ENCODE assay signal across 7 mouse cellular contexts in the genomic region with DNA sequence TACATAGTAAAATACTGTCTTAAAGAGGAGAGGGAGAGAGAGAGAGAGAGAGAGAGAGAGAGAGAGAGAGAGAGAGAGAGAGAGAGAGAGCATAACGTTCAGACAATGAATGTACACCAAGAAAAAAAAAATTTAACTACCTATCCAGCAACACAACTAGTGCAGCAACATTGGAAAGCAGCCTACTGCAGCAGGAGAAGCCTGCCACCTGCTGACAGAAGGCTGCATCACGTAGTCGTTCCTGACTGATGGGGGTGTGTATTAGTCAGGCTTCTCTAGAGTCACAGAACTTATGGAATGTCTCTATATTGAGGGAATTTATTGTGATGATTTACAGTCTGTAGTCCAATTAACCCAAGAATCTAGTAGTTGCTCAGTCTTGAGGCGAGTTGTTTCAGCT. TPM values are rescaled to one million over a fixed set of nuclear protein-coding genes. Genes with fewer than 3 reads are reported as not detected.
DNase-seq lines count a peak whose midpoint lies in the region; ATAC-seq lines count a peak whose summit lies in the region.

No protein-coding gene starts in this region.

- DNase-seq in urinary bladder, postnatal 14 days (ENCODE audit: low spot score) = peak; percentile 70
- no peak for DNase-seq in urinary bladder, adult 2 months (ENCODE audit: low spot score)
- DNase-seq in adrenal gland, postnatal 10 days = peak; percentile 82
- DNase-seq in gastrocnemius, adult 18-20 months (ENCODE audit: low spot score) = peak; percentile 68
- DNase-seq in kidney, adult 9 months = peak; percentile 75
- DNase-seq in retina, embryonic 14.5 days (ENCODE audit: low spot score) = peak; percentile 63

- WGBS in liver, embryonic 12.5 days (ENCODE audit: insufficient replicate concordance) = 10% methylated on average over 4 of the region's 4 CpGs

- no peaks in the 10 kb centered on the region for H3K9me3 ChIP-seq in liver, embryonic 12.5 days (replicated peaks)

- peak overlapping the region; percentile 59 for H3K4me2 ChIP-seq in liver, embryonic 12.5 days

- peak overlapping the region; percentile 90 for H3K27ac ChIP-seq in liver, embryonic 12.5 days

- H3K36me3 ChIP-seq in liver, embryonic 12.5 days = peaks cover 29% of the 10 kb centered on the region

- no peak overlapping the region for H3K9ac ChIP-seq in liver, embryonic 12.5 days

- peaks cover 98% of the 10 kb centered on the region for H3K4me1 ChIP-seq in liver, embryonic 12.5 days

- H3K4me3 ChIP-seq in liver, embryonic 12.5 days = no peak overlapping the region

- no peaks in the 10 kb centered on the region for H3K27me3 ChIP-seq in liver, embryonic 12.5 days (replicated peaks)

- ATAC-seq in liver, embryonic 12.5 days = peak; percentile 55; the same call in 1 of the 2 replicates

RNA-seq across cellular contexts. Expression of a gene that starts 14.8 kb away (rescaled TPM):
- 24.3 and 29.7 TPM in 2 replicates for polyA plus RNA-seq in urinary bladder, adult 2 months (2012; rRNA removed)
- total RNA-seq in adrenal gland, postnatal 10 days (2021) = 10 to 100 TPM; 24.8 to 29.0 TPM
- total RNA-seq in gastrocnemius, adult 18-20 months (2021) = 10 to 100 TPM; 41.4 to 49.5 TPM
- polyA plus RNA-seq in liver, embryonic 12.5 days (2016; fragmentation: Nextera tagmentation; extraction: Ambion mirVana) = 216 and 218 TPM in 2 replicates

RNA-seq across cellular contexts. Expression of a gene that starts 14.9 kb away (rescaled TPM):
- 0.26 and 0.32 TPM in 2 replicates for polyA plus RNA-seq in urinary bladder, adult 2 months (2012; rRNA removed)
- under 1 TPM; 0.30 to 0.36 TPM for total RNA-seq in adrenal gland, postnatal 10 days (2021)
- under 1 TPM; 0.09 to 0.14 TPM for total RNA-seq in gastrocnemius, adult 18-20 months (2021)
- 0.13 and 0.29 TPM in 2 replicates for polyA plus RNA-seq in liver, embryonic 12.5 days (2016; fragmentation: Nextera tagmentation; extraction: Ambion mirVana)
